Mouse (Mus musculus) layer of hippocampus, adult 9-10 months (tissue): ENCODE data around the gene 8030411F24Rik.
"Not testable (repeated sequence)": the region's sequence is repeated elsewhere in the genome, so short reads cannot be mapped to it uniquely, and the experiment has no call there.

Experiments
- DNase-seq: peaks from one replicate; pipeline ENCODE4 v3.0.0; 2022; ENCODE audit warnings: low spot score

8030411F24Rik gene

GRCm38 (mm10) chr2:148781709-148782108 is at the start of gene 8030411F24Rik:
Gene 8030411F24Rik, plus strand, starts transcription at chr2:148782009.
- DNase-seq: no peak

DNA sequence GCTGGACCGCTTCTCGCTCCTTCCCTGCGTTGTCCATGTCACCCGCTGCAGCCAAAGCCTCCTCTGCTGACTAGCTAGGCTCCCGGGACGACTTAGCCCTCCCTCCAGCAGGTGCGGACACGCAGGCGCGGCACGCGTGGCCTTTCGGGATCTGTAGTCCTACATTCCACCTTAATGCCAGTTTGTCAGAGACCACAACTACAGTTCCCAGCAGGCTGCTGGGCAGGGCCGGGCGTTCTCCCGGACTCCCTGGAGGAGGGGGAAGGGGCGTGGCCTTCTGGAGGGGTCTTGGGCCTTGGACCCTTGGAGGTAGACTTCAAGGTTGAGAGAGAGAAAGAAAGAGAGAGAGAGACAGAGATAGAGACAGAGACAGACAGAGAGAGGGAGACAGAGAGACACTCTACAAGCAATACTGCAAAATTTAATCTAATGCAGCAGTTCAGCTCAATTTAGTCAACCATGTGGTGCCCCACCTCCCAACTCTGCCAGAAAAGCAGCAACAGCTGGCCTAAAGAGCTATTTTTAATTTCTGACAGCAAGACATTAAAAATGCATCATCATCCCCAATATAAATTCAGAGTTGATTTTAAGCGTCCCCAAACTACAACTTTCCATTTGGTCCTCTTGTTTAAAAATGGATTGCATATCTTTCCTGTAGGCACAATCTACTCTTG is 49.3 kb upstream of the 8030411F24Rik start, which contains the start of gene Napb:
TSS of gene Napb (minus strand) at position 141 of the 674 bp plus-strand sequence.
- peak; percentile 87 for DNase-seq

DNA sequence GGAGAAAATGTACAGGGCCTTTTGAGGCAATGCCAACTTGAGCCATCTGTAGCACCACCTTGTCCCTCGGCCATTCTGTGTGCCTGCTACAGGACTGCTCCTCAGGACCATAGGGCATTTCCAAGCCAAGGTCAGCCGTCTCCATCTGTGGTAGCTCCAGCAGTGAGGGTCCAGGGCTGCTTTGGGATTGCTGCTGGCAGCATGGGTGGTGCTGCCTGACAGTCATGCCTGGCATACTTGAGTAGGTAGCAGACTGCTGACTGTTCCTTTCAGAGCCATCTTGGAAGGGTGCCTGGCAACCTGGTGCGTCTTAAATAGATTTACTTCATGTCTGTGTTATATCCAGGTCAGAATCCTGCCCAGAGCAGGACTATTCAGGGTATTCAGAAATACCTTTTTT is 38.8 kb upstream of the 8030411F24Rik start:
- no peak for DNase-seq

DNA sequence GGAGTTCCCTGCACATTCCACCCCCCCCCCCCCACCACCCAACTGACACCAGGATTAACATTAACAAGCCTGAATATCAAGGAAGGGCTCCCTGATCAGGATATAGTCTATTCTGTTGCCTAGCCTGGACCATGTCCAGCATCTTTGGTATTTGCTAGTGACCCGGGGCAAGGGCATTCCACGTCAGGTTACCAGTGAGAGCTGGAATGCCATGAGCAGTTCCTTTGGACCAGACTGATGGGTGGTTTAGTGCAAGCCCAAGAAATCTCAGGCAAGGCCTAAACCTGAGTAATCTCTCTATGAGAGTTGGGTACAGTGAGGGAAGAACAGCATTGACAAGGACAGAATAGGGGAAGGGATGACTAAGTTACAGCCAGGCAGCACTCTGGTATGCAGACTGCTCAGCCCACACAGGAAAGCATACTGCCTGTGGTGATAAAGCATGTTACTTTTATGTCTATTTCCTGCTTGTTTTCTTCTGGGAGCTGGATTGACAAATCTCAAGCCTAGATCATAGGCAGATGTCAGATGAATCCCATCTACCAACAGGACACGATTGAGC is 37.9 kb upstream of the 8030411F24Rik start:
- no peak for DNase-seq

- DNase-seq: no peak
Measured at GRCm38 (mm10) chr2:148750058-148750457, 31.8 kb upstream of the 8030411F24Rik start, which contains the start of gene Cstl1. Gene Cstl1, plus strand, starts transcription at chr2:148750358.

DNA sequence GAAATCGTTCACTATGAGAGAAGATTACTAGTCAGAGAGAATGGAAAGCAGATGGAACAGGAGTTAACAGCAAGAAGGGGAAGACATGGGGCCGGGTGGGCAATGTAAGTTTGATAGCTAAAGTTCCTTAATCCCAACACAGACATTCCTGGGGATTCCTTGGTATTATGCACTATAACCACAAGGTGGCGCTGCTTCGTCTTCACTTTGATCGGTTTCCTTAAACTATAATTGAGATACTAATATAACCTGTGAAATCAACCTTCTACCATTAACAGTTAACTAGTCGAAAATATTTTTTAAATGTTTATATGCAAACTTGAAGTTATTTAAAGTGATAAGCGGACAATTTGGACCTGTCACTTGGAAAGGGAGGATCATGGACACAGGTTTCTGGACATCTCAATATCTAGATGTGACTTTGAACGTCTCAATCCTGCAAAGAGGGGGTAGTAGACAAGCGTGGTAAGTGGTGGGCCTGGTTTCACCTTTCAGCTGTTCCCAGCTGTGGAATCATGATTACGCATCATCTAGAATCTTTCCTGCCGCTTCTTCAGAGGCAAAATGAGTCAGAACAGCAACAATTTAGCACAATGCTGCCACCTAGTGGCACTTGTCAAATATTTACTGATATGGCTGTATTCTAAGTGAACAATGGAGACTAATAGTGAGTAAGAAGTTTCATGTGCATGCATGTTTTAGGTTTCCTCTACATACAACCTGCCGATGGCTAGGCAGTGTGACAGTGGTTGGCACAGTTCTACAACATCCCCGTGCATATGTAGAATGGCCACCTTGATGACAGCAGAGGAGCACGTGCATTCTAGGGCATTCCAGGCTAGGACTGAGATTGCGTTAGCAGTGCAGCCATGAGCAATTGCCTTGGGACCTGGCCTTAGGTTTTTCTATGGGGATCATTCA is 29.7 kb upstream of the 8030411F24Rik start:
- peak; percentile 79 for DNase-seq

DNA sequence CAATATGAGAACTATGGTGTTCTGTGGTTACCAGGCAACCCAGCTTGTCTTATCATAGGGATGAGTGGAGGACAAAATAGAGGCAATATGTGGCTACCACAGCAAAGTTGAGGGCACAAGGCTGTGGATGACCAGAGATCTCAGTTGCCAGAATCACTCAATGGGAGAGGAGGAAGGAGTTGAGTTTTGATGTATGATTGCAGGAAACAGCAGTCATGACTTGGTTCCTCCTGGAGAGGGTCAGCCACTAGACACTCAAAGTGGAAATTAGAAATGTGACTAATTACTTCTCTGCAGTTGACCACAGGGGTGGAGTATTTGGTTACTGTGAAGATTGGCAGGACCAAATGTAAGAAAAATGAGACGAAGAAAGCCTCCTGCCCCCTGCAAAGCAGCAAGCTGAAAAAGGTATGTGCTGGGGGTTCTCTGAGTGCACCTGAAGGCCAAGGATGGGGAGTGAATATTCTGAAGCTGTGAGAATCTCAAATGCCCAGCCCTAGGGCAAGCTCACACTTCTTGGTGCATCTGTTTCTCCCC is 27.4 kb upstream of the 8030411F24Rik start:
- no peak for DNase-seq

- no peak for DNase-seq
Measured at GRCm38 (mm10) chr2:148763648-148764388, 18.0 kb upstream of the 8030411F24Rik start.

GRCm38 (mm10) chr2:148771397-148771796 is 10.4 kb upstream of the 8030411F24Rik start, which contains the start of gene Cst11:
Gene Cst11, minus strand, starts transcription at chr2:148771497.
- not testable (repeated sequence) for DNase-seq

- DNase-seq: no peak
Measured at GRCm38 (mm10) chr2:148789142-148789541, 7.3 kb downstream of the 8030411F24Rik start, which contains the start of gene Cst12. Gene Cst12, plus strand, starts transcription at chr2:148789361.

DNA sequence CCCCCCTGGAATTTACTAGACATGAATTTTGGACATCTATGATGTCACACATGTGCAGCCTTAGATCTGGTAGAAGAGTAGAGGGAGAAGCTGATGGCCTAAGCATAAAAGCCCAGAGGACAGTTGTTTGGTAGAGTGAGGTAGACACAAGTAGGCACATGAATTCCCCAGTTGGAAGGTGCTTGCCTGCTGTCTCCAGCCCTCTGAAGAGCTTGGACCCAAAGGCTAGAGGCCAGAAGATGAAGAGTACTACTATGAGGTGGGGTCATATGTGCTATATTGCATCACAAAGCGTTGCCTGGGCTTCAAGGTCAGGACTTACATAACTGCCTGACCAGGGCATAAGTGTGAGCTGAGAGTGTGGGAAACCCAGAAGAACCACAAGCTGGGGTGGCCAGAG is 16.7 kb downstream of the 8030411F24Rik start, which contains the start of gene Cst8:
TSS of gene Cst8 (plus strand) at position 301 of the 400 bp plus-strand sequence.
- DNase-seq: no peak

DNA sequence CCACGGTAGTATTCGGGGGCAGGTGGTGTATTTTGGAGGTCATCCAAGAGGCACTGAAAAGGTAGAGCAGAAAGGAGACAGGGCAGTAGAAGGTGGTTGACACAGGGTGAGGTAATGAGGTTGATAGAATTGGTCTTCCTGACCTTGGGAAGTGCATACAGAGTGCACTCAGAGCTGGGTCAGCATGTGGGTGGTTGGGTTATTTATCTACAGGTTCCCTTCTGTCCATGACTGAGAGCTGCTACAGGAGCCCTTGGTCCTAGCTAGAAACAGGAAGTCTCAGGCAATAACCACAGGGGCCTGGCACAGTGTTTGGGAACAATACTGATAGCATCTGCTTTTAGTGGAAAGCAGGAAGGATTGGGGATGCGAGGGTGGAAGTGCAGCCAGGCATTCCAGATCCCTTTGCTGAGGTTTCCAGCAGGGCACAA is 19.7 kb downstream of the 8030411F24Rik start:
- no peak for DNase-seq

DNA sequence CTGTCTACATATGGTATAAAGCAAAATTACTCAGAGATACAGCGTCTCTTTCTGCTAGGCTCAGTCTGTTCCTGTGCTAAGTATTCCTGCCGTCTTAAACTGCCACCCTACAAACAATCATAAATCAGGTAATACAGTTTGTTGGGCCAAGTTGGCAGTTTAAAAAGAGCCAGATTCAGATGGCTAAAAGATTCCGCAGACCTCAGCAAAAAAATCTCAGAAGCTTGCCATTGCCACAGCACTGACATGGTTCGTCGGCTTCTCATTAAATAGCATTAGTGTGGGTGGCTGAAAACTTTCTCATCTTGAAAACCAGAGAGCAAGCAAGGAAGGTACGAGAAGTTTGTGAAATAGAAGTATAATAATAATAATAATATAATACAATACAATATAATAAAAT is 24.9 kb downstream of the 8030411F24Rik start:
- DNase-seq: no peak

DNA sequence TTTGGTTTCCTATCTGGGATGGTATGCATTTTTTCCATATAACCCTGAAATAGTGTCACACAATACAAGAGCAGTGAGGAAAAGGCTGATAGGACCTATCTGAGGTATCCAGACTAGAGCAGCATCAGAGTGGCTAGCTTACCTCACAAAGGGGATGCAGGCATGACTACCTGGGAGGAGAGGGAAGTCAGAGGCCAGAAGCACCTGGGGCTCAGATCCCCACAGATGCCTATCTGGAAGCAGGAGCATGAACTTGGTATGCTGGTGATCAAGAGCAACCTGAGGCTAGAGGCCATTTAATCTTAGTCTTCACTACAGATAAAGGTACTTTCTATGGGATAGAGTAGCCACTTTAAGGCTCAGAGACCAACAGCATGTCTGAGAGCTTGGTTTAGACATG is 38.1 kb downstream of the 8030411F24Rik start, which contains the start of gene Cst13:
TSS of gene Cst13 (plus strand) at position 173 of the 400 bp plus-strand sequence.
- DNase-seq: no peak

DNA sequence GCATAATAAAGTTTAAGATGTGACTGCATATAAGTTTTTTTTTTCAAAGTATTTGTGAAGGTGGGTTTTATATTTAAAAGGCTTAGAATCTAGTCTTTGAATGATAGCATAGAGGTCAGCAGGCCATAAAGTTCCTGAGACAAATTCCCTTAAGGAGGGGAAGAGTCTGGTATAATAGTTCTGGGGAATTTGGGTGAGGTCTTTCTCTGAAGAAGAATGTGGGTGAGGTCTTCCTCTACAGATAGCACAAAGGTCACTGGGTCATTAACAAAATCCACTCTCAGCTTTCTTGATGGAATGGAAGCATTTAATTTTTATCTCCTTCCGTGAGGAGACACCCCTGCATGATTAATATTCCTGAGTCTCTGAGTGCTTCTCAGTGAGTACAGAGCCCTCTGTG is 44.2 kb downstream of the 8030411F24Rik start:
- DNase-seq: no peak

DNA sequence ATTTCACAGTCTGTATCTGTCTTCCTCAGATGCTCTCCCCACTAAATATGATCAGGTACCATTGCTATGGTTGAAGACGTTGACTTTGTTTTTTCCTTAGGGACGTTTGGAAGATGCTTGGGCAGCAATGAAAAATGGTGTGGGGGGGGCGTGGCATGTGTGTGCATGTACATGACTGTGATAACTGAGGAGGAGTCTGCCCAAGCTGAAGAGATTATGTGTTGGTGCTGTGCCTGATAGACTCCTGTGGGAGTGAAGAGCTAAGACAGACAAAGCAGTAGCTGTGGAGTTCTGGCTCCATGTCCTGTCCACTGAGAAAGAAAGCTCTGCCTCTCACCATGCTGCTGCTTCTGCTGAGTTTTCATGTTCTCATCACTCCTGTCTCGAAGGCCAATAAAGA is 53.1 kb downstream of the 8030411F24Rik start, which contains the start of gene Cst9:
TSS of gene Cst9 (plus strand) at position 236 of the 400 bp plus-strand sequence.
- DNase-seq: no peak
